Mouse (Mus musculus): ENCODE measurements around the gene Ptprc. TPM values are rescaled to one million over a fixed set of nuclear protein-coding genes. Genes with fewer than 3 reads are reported as not detected.

Ptprc gene
- total RNA-seq, 1 experiment from 2014 or later = 223 TPM

GRCm38 (mm10) chr1:138080308-138080707 is 95.2 kb downstream of the Ptprc start:
- no peak for ATAC-seq (replicated peaks; ENCODE audit: low read depth, poor library complexity, severe bottlenecking)

GRCm38 (mm10) chr1:138044196-138044945 is 131.1 kb downstream of the Ptprc start:
- peak; percentile 99 for ATAC-seq (replicated peaks; ENCODE audit: low read depth, poor library complexity, severe bottlenecking)

- no peak for ATAC-seq (replicated peaks; ENCODE audit: low read depth, poor library complexity, severe bottlenecking)
Observed at GRCm38 (mm10) chr1:138040556-138040955, 135.0 kb downstream of the Ptprc start.

- peak; percentile 78 for ATAC-seq (replicated peaks; ENCODE audit: low read depth, poor library complexity, severe bottlenecking)
Observed at GRCm38 (mm10) chr1:138039201-138039600, 136.3 kb downstream of the Ptprc start.

GRCm38 (mm10) chr1:138037484-138037883 is 138.0 kb downstream of the Ptprc start:
- no peak for ATAC-seq (replicated peaks; ENCODE audit: low read depth, poor library complexity, severe bottlenecking)

- ATAC-seq (replicated peaks; ENCODE audit: low read depth, poor library complexity, severe bottlenecking) = no peak
Observed at GRCm38 (mm10) chr1:138029649-138030048, 145.9 kb downstream of the Ptprc start.

GRCm38 (mm10) chr1:138025298-138025697 is 150.2 kb downstream of the Ptprc start:
- no peak for ATAC-seq (replicated peaks; ENCODE audit: low read depth, poor library complexity, severe bottlenecking)

- no peak for ATAC-seq (replicated peaks; ENCODE audit: low read depth, poor library complexity, severe bottlenecking)
Observed at GRCm38 (mm10) chr1:138023601-138024000, 151.9 kb downstream of the Ptprc start.

- no peak for ATAC-seq (replicated peaks; ENCODE audit: low read depth, poor library complexity, severe bottlenecking)
Observed at GRCm38 (mm10) chr1:138022918-138023295, 152.6 kb downstream of the Ptprc start.

- no peak for ATAC-seq (replicated peaks; ENCODE audit: low read depth, poor library complexity, severe bottlenecking)
Observed at GRCm38 (mm10) chr1:138021962-138022917, 153.3 kb downstream of the Ptprc start.

Other genes with a start within 250 kb of the Ptprc start
- gene Atp6v1g3, start 98.0 kb upstream of the Ptprc start, total RNA-seq (2017) = not detected in 2 replicates

Measured in common myeloid progenitor, adult 5-6 weeks (primary cell).